Mouse (Mus musculus): Measurements from ENCODE around the gene C2cd4a. TPM values are rescaled to one million over a fixed set of nuclear protein-coding genes. Genes with fewer than 3 reads are reported as not detected.

The C2cd4a gene
- polyA plus RNA-seq, 1 experiment from 2014 or later, result 0.56 TPM

GRCm38 (mm10) chr9:67845012-67845411 is 12.9 kb upstream of the C2cd4a start:
- Histone ChIP-seq H3K4me2 (no peak overlapping the region), H3K4me1 (ENCODE audit: control insufficient read depth, insufficient read depth, low read length) (peaks cover 7% of the 10 kb centered on the region; the same call in 1 of the 2 replicates), H3K36me3 (ENCODE audit: control insufficient read depth, insufficient read depth, low read length) (no peaks in the 10 kb centered on the region), H3K27me3 (ENCODE audit: control insufficient read depth, insufficient read depth, low read length) (no peaks in the 10 kb centered on the region), H3K9me3 (replicated peaks; ENCODE audit: control insufficient read depth, low read length) (no peaks in the 10 kb centered on the region), H3K27ac (ENCODE audit: low read depth, low read length) (no peak overlapping the region), H3K4me3 (ENCODE audit: low read depth, low read length) (no peak overlapping the region), H3K9ac (ENCODE audit: low read depth, low read length) (no peak overlapping the region)
- WGBS (ENCODE audit: insufficient replicate concordance), result 83% methylated on average over 4 of the region's 4 CpGs
- no peak for ATAC-seq (replicated peaks; ENCODE audit: insufficient number of reproducible peaks, low FRiP score, low TSS enrichment)

- H3K9me3 ChIP-seq (replicated peaks; ENCODE audit: control insufficient read depth, low read length), result no peaks in the 10 kb centered on the region
- H3K36me3 ChIP-seq (ENCODE audit: control insufficient read depth, insufficient read depth, low read length), result no peaks in the 10 kb centered on the region
- H3K4me2 ChIP-seq, result no peak overlapping the region
- WGBS (ENCODE audit: insufficient replicate concordance), result 57% methylated on average over 5 of the region's 5 CpGs
- no peak overlapping the region for H3K9ac ChIP-seq (ENCODE audit: low read depth, low read length)
- ATAC-seq (replicated peaks; ENCODE audit: insufficient number of reproducible peaks, low FRiP score, low TSS enrichment), result no peak
- no peaks in the 10 kb centered on the region for H3K4me1 ChIP-seq (ENCODE audit: control insufficient read depth, insufficient read depth, low read length)
- no peak overlapping the region for H3K27ac ChIP-seq (ENCODE audit: low read depth, low read length)
- H3K4me3 ChIP-seq (ENCODE audit: low read depth, low read length), result no peak overlapping the region
- no peaks in the 10 kb centered on the region for H3K27me3 ChIP-seq (ENCODE audit: control insufficient read depth, insufficient read depth, low read length)
These were observed 10.7 kb upstream of the C2cd4a start for GRCm38 (mm10) chr9:67842797-67843196.

GRCm38 (mm10) chr9:67839981-67840859 is 8.1 kb upstream of the C2cd4a start, which contains the start of gene Vps13c:
Gene Vps13c, plus strand, starts transcription at chr9:67840396.
- ATAC-seq (replicated peaks; ENCODE audit: insufficient number of reproducible peaks, low FRiP score, low TSS enrichment), result peak; percentile 97
- Histone ChIP-seq H3K27me3 (ENCODE audit: control insufficient read depth, insufficient read depth, low read length) (no peaks in the 10 kb centered on the region), H3K9ac (ENCODE audit: low read depth, low read length) (peak within 1 kb of the TSS; percentile 80), H3K27ac (ENCODE audit: low read depth, low read length) (peak within 1 kb of the TSS; percentile 46; the same call in 1 of the 2 replicates), H3K4me3 (ENCODE audit: low read depth, low read length) (peak within 1 kb of the TSS; percentile 59), H3K36me3 (ENCODE audit: control insufficient read depth, insufficient read depth, low read length) (no peaks in the 10 kb centered on the region), H3K4me1 (ENCODE audit: control insufficient read depth, insufficient read depth, low read length) (no peaks in the 10 kb centered on the region), H3K9me3 (replicated peaks; ENCODE audit: control insufficient read depth, low read length) (no peaks in the 10 kb centered on the region), H3K4me2 (peak within 1 kb of the TSS; percentile 70)
- WGBS (ENCODE audit: insufficient replicate concordance), result under 1% methylated on average over 48 of the region's 53 CpGs

DNA sequence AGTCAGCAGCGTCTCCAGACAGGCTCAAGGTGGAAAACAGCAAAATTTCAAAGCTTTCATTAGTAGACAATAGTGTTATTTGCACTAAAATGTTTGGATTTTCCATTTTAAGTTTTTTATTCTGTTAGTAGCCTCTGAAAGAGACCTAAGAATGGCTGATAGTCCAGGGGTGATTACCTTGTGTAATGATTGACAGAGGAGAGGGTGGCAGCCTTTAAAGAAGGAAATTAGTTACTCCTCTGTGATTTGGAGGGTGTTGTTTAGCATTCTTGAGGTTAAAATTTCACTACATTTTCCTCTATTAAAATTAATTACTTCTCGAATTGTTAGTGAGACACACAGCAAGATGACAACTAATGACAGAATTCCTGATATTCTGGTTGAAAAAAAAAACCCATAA is 5.2 kb upstream of the C2cd4a start:
- no peak overlapping the region for H3K9ac ChIP-seq (ENCODE audit: low read depth, low read length)
- no peak overlapping the region for H3K4me2 ChIP-seq
- no peaks in the 10 kb centered on the region for H3K4me1 ChIP-seq (ENCODE audit: control insufficient read depth, insufficient read depth, low read length)
- 74% methylated on average over 2 of the region's 2 CpGs for WGBS (ENCODE audit: insufficient replicate concordance)
- no peak overlapping the region for H3K4me3 ChIP-seq (ENCODE audit: low read depth, low read length)
- H3K27ac ChIP-seq (ENCODE audit: low read depth, low read length), result no peak overlapping the region
- H3K36me3 ChIP-seq (ENCODE audit: control insufficient read depth, insufficient read depth, low read length), result no peaks in the 10 kb centered on the region
- H3K27me3 ChIP-seq (ENCODE audit: control insufficient read depth, insufficient read depth, low read length), result 0 out of 2 replicates have a peak, but pooled peaks cover 2% of the 10 kb centered on the region
- H3K9me3 ChIP-seq (replicated peaks; ENCODE audit: control insufficient read depth, low read length), result no peaks in the 10 kb centered on the region
- no peak for ATAC-seq (replicated peaks; ENCODE audit: insufficient number of reproducible peaks, low FRiP score, low TSS enrichment)

GRCm38 (mm10) chr9:67834535-67834934 is 2.4 kb upstream of the C2cd4a start:
- no peak for ATAC-seq (replicated peaks; ENCODE audit: insufficient number of reproducible peaks, low FRiP score, low TSS enrichment)
- H3K9ac ChIP-seq (ENCODE audit: low read depth, low read length), result no peak overlapping the region
- no peak overlapping the region for H3K27ac ChIP-seq (ENCODE audit: low read depth, low read length)
- H3K4me1 ChIP-seq (ENCODE audit: control insufficient read depth, insufficient read depth, low read length), result peaks cover 5% of the 10 kb centered on the region; the same call in 1 of the 2 replicates
- no peak overlapping the region for H3K4me2 ChIP-seq
- H3K36me3 ChIP-seq (ENCODE audit: control insufficient read depth, insufficient read depth, low read length), result no peaks in the 10 kb centered on the region
- H3K4me3 ChIP-seq (ENCODE audit: low read depth, low read length), result no peak overlapping the region
- peaks cover 25% of the 10 kb centered on the region for H3K27me3 ChIP-seq (ENCODE audit: control insufficient read depth, insufficient read depth, low read length)
- H3K9me3 ChIP-seq (replicated peaks; ENCODE audit: control insufficient read depth, low read length), result no peaks in the 10 kb centered on the region
- whole genome bisulfite sequencing (ENCODE audit: insufficient replicate concordance), result 85% methylated on average over 5 of the region's 5 CpGs

DNA sequence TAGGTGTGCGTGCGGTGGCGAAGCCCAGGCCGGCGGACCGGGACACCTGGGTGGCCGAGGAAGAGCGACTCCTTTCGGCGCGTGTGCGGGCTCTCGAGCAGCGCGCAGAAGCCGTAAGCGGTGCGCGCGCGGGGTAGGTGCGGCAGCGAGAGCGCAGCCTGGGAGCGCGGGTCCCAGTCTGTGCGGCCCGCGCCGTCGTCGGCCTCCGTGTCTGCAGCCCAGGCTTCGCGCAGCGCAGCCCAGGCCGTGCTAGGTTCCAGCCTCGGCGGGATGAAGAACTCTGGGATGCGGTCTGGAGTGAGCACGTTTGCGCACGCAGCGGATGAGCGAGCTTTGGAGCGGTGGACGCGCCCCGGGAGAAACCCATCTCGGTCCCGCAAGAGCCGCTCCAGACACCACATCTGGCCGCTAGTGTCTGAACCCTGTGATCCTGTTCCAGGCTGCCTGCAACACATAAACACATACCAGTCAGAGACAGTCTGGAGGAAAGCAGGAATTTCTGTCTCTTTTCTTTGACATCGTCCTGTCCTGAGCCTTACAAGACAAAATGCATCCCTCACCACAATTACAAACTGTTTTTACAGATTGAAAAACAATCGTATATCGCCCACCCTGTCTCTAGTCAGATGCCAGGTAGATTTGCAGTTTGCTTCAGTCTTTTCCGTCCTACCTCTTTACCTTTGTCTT is 628 bp downstream of the C2cd4a start:
- Histone ChIP-seq H3K4me3 (ENCODE audit: low read depth, low read length) (peak overlapping the region; percentile 55), H3K9me3 (replicated peaks; ENCODE audit: control insufficient read depth, low read length) (no peaks in the 10 kb centered on the region), H3K9ac (ENCODE audit: low read depth, low read length) (peak overlapping the region; percentile 66), H3K27me3 (ENCODE audit: control insufficient read depth, insufficient read depth, low read length) (peaks cover 30% of the 10 kb centered on the region), H3K27ac (ENCODE audit: low read depth, low read length) (no peak overlapping the region), H3K4me1 (ENCODE audit: control insufficient read depth, insufficient read depth, low read length) (peaks cover 5% of the 10 kb centered on the region; the same call in 1 of the 2 replicates), H3K4me2 (peak overlapping the region; percentile 93), H3K36me3 (ENCODE audit: control insufficient read depth, insufficient read depth, low read length) (no peaks in the 10 kb centered on the region)
- 0 out of 2 replicates have a peak, but pooled peaks have one; percentile 39 for ATAC-seq (replicated peaks; ENCODE audit: insufficient number of reproducible peaks, low FRiP score, low TSS enrichment)
- 2% methylated on average over 46 of the region's 57 CpGs for WGBS (ENCODE audit: insufficient replicate concordance)

DNA sequence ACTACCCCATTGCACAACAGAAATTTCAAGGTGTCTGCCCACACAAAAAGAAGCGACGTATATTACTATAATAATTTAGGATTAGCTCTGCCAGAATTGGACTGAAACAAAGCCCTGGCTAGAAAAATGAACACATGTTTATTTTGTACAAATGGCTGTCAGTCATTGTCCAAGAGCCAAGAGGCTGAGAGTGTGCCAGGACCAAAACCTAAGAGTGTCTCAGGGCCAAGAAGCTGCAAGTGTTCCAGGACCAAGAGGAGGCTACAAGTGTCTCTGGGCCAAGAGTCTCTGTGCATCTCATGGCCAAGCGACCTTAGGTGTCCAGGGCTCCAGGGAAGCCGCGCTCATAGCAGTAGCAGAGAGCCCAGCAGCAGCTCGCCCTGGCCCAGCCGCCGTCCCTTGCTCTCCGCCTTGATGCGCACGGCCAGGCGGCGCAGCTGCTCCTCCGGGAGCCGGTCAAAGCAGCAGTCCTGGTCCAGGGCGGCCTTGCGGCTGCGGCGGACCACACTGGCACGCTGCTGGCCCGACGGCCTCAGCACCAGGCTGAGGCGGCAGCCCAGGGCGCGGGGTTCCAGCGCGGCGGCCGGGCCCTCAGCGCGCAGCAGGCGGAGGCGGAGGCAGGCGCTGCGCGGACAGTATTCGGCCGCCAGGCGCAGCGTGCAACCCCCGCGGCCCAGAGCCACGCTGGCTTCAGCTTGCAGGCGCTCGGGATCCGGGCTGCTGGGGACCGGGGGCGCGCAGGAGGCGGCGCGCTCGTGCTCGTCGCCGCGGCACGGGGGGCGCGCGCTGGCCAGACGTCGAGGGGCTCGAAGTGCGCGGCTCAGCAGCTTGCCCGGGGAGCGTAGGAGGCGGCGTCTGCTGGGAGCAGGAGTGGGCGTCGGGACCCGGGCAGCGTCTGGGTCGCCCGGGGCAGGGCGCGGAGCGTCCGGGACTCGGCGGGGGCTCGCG is 1.4 kb downstream of the C2cd4a start:
- no peaks in the 10 kb centered on the region for H3K9me3 ChIP-seq (replicated peaks; ENCODE audit: control insufficient read depth, low read length)
- no peaks in the 10 kb centered on the region for H3K36me3 ChIP-seq (ENCODE audit: control insufficient read depth, insufficient read depth, low read length)
- H3K27me3 ChIP-seq (ENCODE audit: control insufficient read depth, insufficient read depth, low read length), result peaks cover 30% of the 10 kb centered on the region
- H3K4me3 ChIP-seq (ENCODE audit: low read depth, low read length), result peak overlapping the region; percentile 55
- WGBS (ENCODE audit: insufficient replicate concordance), result 4% methylated on average over 42 of the region's 84 CpGs
- H3K4me2 ChIP-seq, result peak overlapping the region; percentile 93
- peak overlapping the region; percentile 66; the same call in 1 of the 2 replicates for H3K9ac ChIP-seq (ENCODE audit: low read depth, low read length)
- H3K4me1 ChIP-seq (ENCODE audit: control insufficient read depth, insufficient read depth, low read length), result peaks cover 5% of the 10 kb centered on the region; the same call in 1 of the 2 replicates
- H3K27ac ChIP-seq (ENCODE audit: low read depth, low read length), result no peak overlapping the region
- ATAC-seq (replicated peaks; ENCODE audit: insufficient number of reproducible peaks, low FRiP score, low TSS enrichment), result peak; percentile 76; the same call in 1 of the 2 replicates

- no peak overlapping the region for H3K4me2 ChIP-seq
- no peak overlapping the region for H3K9ac ChIP-seq (ENCODE audit: low read depth, low read length)
- H3K4me1 ChIP-seq (ENCODE audit: control insufficient read depth, insufficient read depth, low read length), result peaks cover 5% of the 10 kb centered on the region; the same call in 1 of the 2 replicates
- no peaks in the 10 kb centered on the region for H3K36me3 ChIP-seq (ENCODE audit: control insufficient read depth, insufficient read depth, low read length)
- no peaks in the 10 kb centered on the region for H3K9me3 ChIP-seq (replicated peaks; ENCODE audit: control insufficient read depth, low read length)
- ATAC-seq (replicated peaks; ENCODE audit: insufficient number of reproducible peaks, low FRiP score, low TSS enrichment), result no peak
- H3K27ac ChIP-seq (ENCODE audit: low read depth, low read length), result no peak overlapping the region
- H3K4me3 ChIP-seq (ENCODE audit: low read depth, low read length), result no peak overlapping the region
- WGBS (ENCODE audit: insufficient replicate concordance), result 9% methylated on average over 3 of the region's 3 CpGs
- peaks cover 30% of the 10 kb centered on the region for H3K27me3 ChIP-seq (ENCODE audit: control insufficient read depth, insufficient read depth, low read length)
These were observed 3.9 kb downstream of the C2cd4a start for GRCm38 (mm10) chr9:67828182-67828581.
